Comparison of ENCODE assay signal across 8 mouse cellular contexts in the genomic region with DNA sequence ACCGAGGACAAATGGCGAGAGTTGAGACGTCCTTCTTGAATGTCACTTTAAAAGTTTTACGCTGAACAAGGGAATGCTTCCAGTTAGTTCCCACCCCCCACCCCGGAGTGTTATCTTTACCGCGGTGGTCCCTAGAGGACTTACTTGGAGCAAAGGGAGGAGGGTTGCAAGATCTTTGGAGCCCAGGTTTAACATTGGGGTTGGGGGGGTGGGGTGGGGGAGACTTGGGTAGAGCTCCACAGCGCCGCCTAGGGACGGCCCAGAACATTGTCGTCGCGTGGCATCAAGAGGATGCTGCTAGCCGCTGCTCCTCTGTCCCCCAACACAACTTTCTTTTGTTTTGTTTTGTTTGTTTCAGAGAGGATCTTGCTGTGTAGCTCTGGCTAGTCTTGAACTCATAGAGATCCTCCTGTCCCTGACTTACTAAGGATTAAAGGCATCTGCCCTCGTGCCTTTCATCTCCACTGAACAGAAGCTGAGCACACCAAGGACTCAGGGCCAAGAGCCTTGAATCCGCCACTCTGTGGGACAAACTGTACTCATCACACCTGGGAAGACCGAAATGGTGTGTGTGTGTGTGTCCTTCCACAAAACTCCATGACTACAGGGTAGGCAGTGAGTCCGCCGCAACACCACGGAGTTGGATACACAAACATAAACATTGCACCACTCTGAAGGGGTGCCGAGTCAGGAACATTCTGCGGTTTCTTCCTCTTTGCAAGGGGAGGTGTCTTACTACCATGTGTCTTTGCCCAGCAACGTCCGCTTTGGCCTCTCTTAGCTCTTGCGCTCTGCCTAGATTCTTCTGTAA. TPM values are rescaled to one million over a fixed set of nuclear protein-coding genes. Genes with fewer than 3 reads are reported as not detected.
A peak's percentile ranks its signal among the peaks of the same experiment; 100 is the strongest.
DNase-seq lines count a peak whose midpoint lies in the region; ATAC-seq lines count a peak whose summit lies in the region.

No protein-coding gene starts in this region.

- H3K36me3 ChIP-seq in forebrain, embryonic 15.5 days = no peaks in the 10 kb centered on the region
- 0 out of 2 replicates have a peak, but pooled peaks cover 3% of the 10 kb centered on the region for H3K36me3 ChIP-seq in hindbrain, embryonic 15.5 days

- H3K27me3 ChIP-seq in forebrain, embryonic 15.5 days = no peaks in the 10 kb centered on the region
- H3K27me3 ChIP-seq in hindbrain, embryonic 15.5 days = no peaks in the 10 kb centered on the region

- intact Hi-C loops in left cerebral cortex, postnatal 36 days (cut with DNase I) = loop anchor here (2.0 to 5.0 kb wide), 4 partner anchors 42 to 123 kb away; partner anchors contain the start of gene Ergic1

- WGBS in forebrain, embryonic 15.5 days = 25% methylated on average over 25 of the region's 25 CpGs
- WGBS in hindbrain, embryonic 15.5 days = 28% methylated on average over 25 of the region's 25 CpGs

- H3K4me2 ChIP-seq in forebrain, embryonic 15.5 days (replicated peaks) = peak overlapping the region; percentile 68
- H3K4me2 ChIP-seq in hindbrain, embryonic 15.5 days = peak overlapping the region; percentile 63

- ATAC-seq in forebrain, embryonic 15.5 days (replicated peaks) = no peak
- no peak for ATAC-seq in hindbrain, embryonic 15.5 days (ENCODE audit: low FRiP score, low read depth)
- ATAC-seq in megakaryocyte progenitor cell, adult 5-6 weeks (replicated peaks; ENCODE audit: poor library complexity) = peak; percentile 43

- peak; percentile 61 for DNase-seq in kidney, adult 11 months
- DNase-seq in kidney, adult 18-20 months = no peak
- DNase-seq in cerebellum, adult 18-20 months = peak; percentile 69 to 85
- peak; percentile 68 for DNase-seq in left cerebral cortex, postnatal 36 days (ENCODE audit: low spot score in 2 of 2)
- peak; percentile 43 to 72 for DNase-seq in spleen, adult 18-20 months

- H3K4me3 ChIP-seq in forebrain, embryonic 15.5 days = peak overlapping the region; percentile 89
- peak overlapping the region; percentile 80 for H3K4me3 ChIP-seq in hindbrain, embryonic 15.5 days

- peaks cover 46% of the 10 kb centered on the region for H3K4me1 ChIP-seq in forebrain, embryonic 15.5 days
- H3K4me1 ChIP-seq in hindbrain, embryonic 15.5 days (replicated peaks) = peaks cover 33% of the 10 kb centered on the region

- H3K27ac ChIP-seq in forebrain, embryonic 15.5 days (replicated peaks) = peak overlapping the region; percentile 99
- peak overlapping the region; percentile 99 for H3K27ac ChIP-seq in hindbrain, embryonic 15.5 days (replicated peaks)

- peak overlapping the region; percentile 96 for H3K9ac ChIP-seq in forebrain, embryonic 15.5 days (replicated peaks)
- peak overlapping the region; percentile 94 for H3K9ac ChIP-seq in hindbrain, embryonic 15.5 days

- H3K9me3 ChIP-seq in forebrain, embryonic 15.5 days = no peaks in the 10 kb centered on the region
- H3K9me3 ChIP-seq in hindbrain, embryonic 15.5 days = no peaks in the 10 kb centered on the region

RNA-seq across cellular contexts. Expression of gene Ergic1, which starts 52.1 kb away (rescaled TPM):
- 90.4 and 98.7 TPM in 2 replicates for polyA plus RNA-seq in forebrain, embryonic 15.5 days (2015; fragmentation: Nextera tagmentation; extraction: Ambion mirVana)
- 91.3 and 97.3 TPM in 2 replicates for polyA plus RNA-seq in hindbrain, embryonic 15.5 days (2015; fragmentation: Nextera tagmentation; extraction: Ambion mirVana)
- 100 to 1,000 TPM; 154 TPM for total RNA-seq in left cerebral cortex, postnatal 36 days (2021)
- 99.7 and 123 TPM in 2 replicates for total RNA-seq in megakaryocyte progenitor cell, adult 5-6 weeks (2015)
- 42.2 and 48.3 TPM in 2 replicates for total RNA-seq in megakaryocyte progenitor cell, adult 5-6 weeks (2017)

RNA-seq across cellular contexts. Expression of gene Dusp1, which starts 52.8 kb away (rescaled TPM):
- 46.3 and 50.0 TPM in 2 replicates for polyA plus RNA-seq in forebrain, embryonic 15.5 days (2015; fragmentation: Nextera tagmentation; extraction: Ambion mirVana)
- polyA plus RNA-seq in hindbrain, embryonic 15.5 days (2015; fragmentation: Nextera tagmentation; extraction: Ambion mirVana) = 27.7 and 34.6 TPM in 2 replicates
- 10 to 100 TPM; 25.0 to 66.5 TPM for total RNA-seq in left cerebral cortex, postnatal 36 days (2021)
- total RNA-seq in megakaryocyte progenitor cell, adult 5-6 weeks (2015) = 89.7 and 162 TPM in 2 replicates
- total RNA-seq in megakaryocyte progenitor cell, adult 5-6 weeks (2017) = 16.1 and 29.6 TPM in 2 replicates
